ENCODE assay signal across 13 mouse cellular contexts in genomic region chr13:48760855-48761436, GRCm38 (mm10).
"Had no signal": no experiment of that assay in that cellular context is flagged by ENCODE, and none has a peak within 500 bp of the region (broad histone marks: within the 10 kb centered on the region; RNA-seq: fewer than 3 reads in every experiment).

No protein-coding gene starts in this region.

- H3K9ac ChIP-seq: liver, embryonic 13.5 days; liver, postnatal 0 days; neural tube, embryonic 12.5 days had no signal

- H3K4me2 ChIP-seq: liver, embryonic 13.5 days; neural tube, embryonic 12.5 days had no signal

- ATAC-seq: liver, postnatal 0 days had no signal

- H3K9me3 ChIP-seq: liver, embryonic 13.5 days; neural tube, embryonic 12.5 days had no signal

- H3K36me3 ChIP-seq: liver, embryonic 13.5 days; neural tube, embryonic 12.5 days had no signal

- H3K27ac ChIP-seq: kidney, postnatal 0 days; layer of hippocampus, adult 2 months; liver, embryonic 13.5 days; neural tube, embryonic 12.5 days had no signal

- H3K4me1 ChIP-seq: liver, embryonic 13.5 days; neural tube, embryonic 12.5 days had no signal

- H3K4me3 ChIP-seq: layer of hippocampus, adult 2 months; liver, embryonic 13.5 days; neural tube, embryonic 12.5 days had no signal

- DNase-seq: kidney, adult 11 months; kidney, adult 9 months; liver, embryonic 13.5 days; liver, postnatal 0 days; lung, postnatal 36 days; midbrain, embryonic 14.5 days; right cerebral cortex, postnatal 4 days; spleen, adult 18-20 months; thymus, adult 2 months; thymus, postnatal 25 days had no signal

- H3K27me3 ChIP-seq: liver, embryonic 13.5 days; neural tube, embryonic 12.5 days had no signal
